Mouse (Mus musculus) forebrain, embryonic 10.5 days (tissue): ENCODE data around the gene I0C0044D17Rik. TPM values are rescaled to one million over a fixed set of nuclear protein-coding genes. Genes with fewer than 3 reads are reported as not detected.

ENCODE experiments used
- DNase-seq: peaks from one replicate; pipeline ENCODE4 v3.0.0-alpha.2; 2017; ENCODE audit warnings: low spot score; ENCODE audit errors: extremely low spot score
- H3K27ac ChIP-seq: fragments of 300-500 bp; sonication (generic); 2 replicates; pipeline ENCODE4 v1.5.1; 2016; ENCODE audit warnings: mild to moderate bottlenecking
- H3K27me3 ChIP-seq: fragments of 300-500 bp; sonication (generic); 2 replicates; pipeline ENCODE4 v1.6.1; 2016; ENCODE audit warnings: mild to moderate bottlenecking; ENCODE audit not compliant: poor library complexity, severe bottlenecking
- H3K36me3 ChIP-seq: fragments of 300-500 bp; sonication (generic); replicated peaks from 2 replicates; pipeline ENCODE4 v1.6.1; 2016; ENCODE audit warnings: mild to moderate bottlenecking, moderate library complexity
- H3K4me1 ChIP-seq: fragments of 300-500 bp; sonication (generic); 2 replicates; pipeline ENCODE4 v1.6.1; 2016
- H3K4me3 ChIP-seq: fragments of 300-500 bp; sonication (generic); 2 replicates; pipeline ENCODE4 v1.5.1; 2016; ENCODE audit warnings: mild to moderate bottlenecking, moderate library complexity
- H3K9me3 ChIP-seq: fragments of 300-500 bp; sonication (generic); 2 replicates; pipeline ENCODE4 v1.6.1; 2016; ENCODE audit warnings: mild to moderate bottlenecking, moderate library complexity
- WGBS: fragments of 180-500 bp; shearing (Covaris S2); methylation state at CpG from one replicate; pipeline ENCODE4 v1.1.7; 2016; 5-methylcytosine and 5-hydroxymethylcytosine counted together
- polyA plus RNA-seq: library from polyadenylated mRNA; unstranded; fragments of >200 nt; fragmentation: Nextera tagmentation; extraction: Ambion mirVana; gene quantifications from 2 replicates; pipeline ENCODE4 v1.2.1, GENCODE M21; 2016

The I0C0044D17Rik gene
- polyA plus RNA-seq, 1 experiment from 2014 or later: not detected

GRCm38 (mm10) chr4:98789133-98789765 lies 34.4 kb downstream of the I0C0044D17Rik start:
- Histone ChIP-seq H3K27me3 (peaks cover 10% of the 10 kb centered on the region), H3K4me3 (peak overlapping the region; percentile 42), H3K27ac (peak overlapping the region; percentile 69), H3K9me3 (no peaks in the 10 kb centered on the region), H3K36me3 (0 out of 2 replicates have a peak, but pooled peaks cover under 1% of the 10 kb centered on the region), H3K4me1 (peaks cover 29% of the 10 kb centered on the region)
- 87% methylated on average over 7 of the region's 7 CpGs for WGBS
- DNase-seq: no peak

- Histone ChIP-seq H3K4me1 (peaks cover 29% of the 10 kb centered on the region), H3K36me3 (0 out of 2 replicates have a peak, but pooled peaks cover 4% of the 10 kb centered on the region), H3K27ac (no peak overlapping the region), H3K27me3 (peaks cover 10% of the 10 kb centered on the region), H3K9me3 (no peaks in the 10 kb centered on the region), H3K4me3 (no peak overlapping the region)
- no peak for DNase-seq
- 40% methylated on average over 3 of the region's 3 CpGs for WGBS
Observed at GRCm38 (mm10) chr4:98786281-98786680, 37.4 kb downstream of the I0C0044D17Rik start.

- H3K4me1 ChIP-seq: peaks cover 27% of the 10 kb centered on the region
- DNase-seq: no peak
- 0 out of 2 replicates have a peak, but pooled peaks cover 4% of the 10 kb centered on the region for H3K36me3 ChIP-seq
- no peak overlapping the region for H3K4me3 ChIP-seq
- H3K27me3 ChIP-seq: peaks cover 6% of the 10 kb centered on the region
- no peak overlapping the region for H3K27ac ChIP-seq
- 37% methylated on average over 8 of the region's 8 CpGs for WGBS
- no peaks in the 10 kb centered on the region for H3K9me3 ChIP-seq
Observed at GRCm38 (mm10) chr4:98785851-98786250, 37.8 kb downstream of the I0C0044D17Rik start.

- H3K4me1 ChIP-seq: peaks cover 30% of the 10 kb centered on the region
- H3K9me3 ChIP-seq: no peaks in the 10 kb centered on the region
- H3K27ac ChIP-seq: peak overlapping the region; percentile 62; the same call in 1 of the 2 replicates
- no peak for DNase-seq
- H3K4me3 ChIP-seq: peak overlapping the region; percentile 26
- H3K27me3 ChIP-seq: peaks cover 28% of the 10 kb centered on the region
- WGBS: 8% methylated on average over 16 of the region's 16 CpGs
- no peaks in the 10 kb centered on the region; the same call in 1 of the 2 replicates for H3K36me3 ChIP-seq
Observed at GRCm38 (mm10) chr4:98778219-98778618, 45.4 kb downstream of the I0C0044D17Rik start.

GRCm38 (mm10) chr4:98777464-98777863 lies 46.2 kb downstream of the I0C0044D17Rik start:
- H3K4me1 ChIP-seq: peaks cover 30% of the 10 kb centered on the region
- 89% methylated on average over 6 of the region's 6 CpGs for WGBS
- DNase-seq: no peak
- no peak overlapping the region for H3K27ac ChIP-seq
- no peaks in the 10 kb centered on the region for H3K9me3 ChIP-seq
- peaks cover 28% of the 10 kb centered on the region for H3K27me3 ChIP-seq
- H3K4me3 ChIP-seq: no peak overlapping the region
- no peaks in the 10 kb centered on the region; the same call in 1 of the 2 replicates for H3K36me3 ChIP-seq

GRCm38 (mm10) chr4:98776721-98777427 lies 46.8 kb downstream of the I0C0044D17Rik start:
- no peaks in the 10 kb centered on the region; the same call in 1 of the 2 replicates for H3K36me3 ChIP-seq
- no peak overlapping the region for H3K4me3 ChIP-seq
- no peaks in the 10 kb centered on the region for H3K9me3 ChIP-seq
- no peak for DNase-seq
- WGBS: 79% methylated on average over 10 of the region's 10 CpGs
- H3K27ac ChIP-seq: peak overlapping the region; percentile 53; the same call in 1 of the 2 replicates
- peaks cover 30% of the 10 kb centered on the region for H3K4me1 ChIP-seq
- peaks cover 28% of the 10 kb centered on the region for H3K27me3 ChIP-seq

GRCm38 (mm10) chr4:98773785-98774184 lies 49.9 kb downstream of the I0C0044D17Rik start:
- no peak for DNase-seq
- H3K4me3 ChIP-seq: no peak overlapping the region
- WGBS: 88% methylated on average over 5 of the region's 5 CpGs
- peaks cover 16% of the 10 kb centered on the region for H3K27me3 ChIP-seq
- H3K27ac ChIP-seq: no peak overlapping the region
- H3K36me3 ChIP-seq: no peaks in the 10 kb centered on the region
- peaks cover 20% of the 10 kb centered on the region for H3K4me1 ChIP-seq
- H3K9me3 ChIP-seq: no peaks in the 10 kb centered on the region

Other genes starting within 250 kb of the I0C0044D17Rik start
- 0.16 and 0.33 TPM in 2 replicates for gene L1td1, start 97.1 kb downstream of the I0C0044D17Rik start, polyA plus RNA-seq
- gene Kank4, start 6.3 kb downstream of the I0C0044D17Rik start, polyA plus RNA-seq: 1.4 and 1.6 TPM in 2 replicates
- gene Usp1, start 100.0 kb upstream of the I0C0044D17Rik start, polyA plus RNA-seq: 118 and 119 TPM in 2 replicates
- 1.6 and 1.9 TPM in 2 replicates for gene Angptl3, start 207.1 kb upstream of the I0C0044D17Rik start, polyA plus RNA-seq